ENCODE assay signal across 8 mouse cellular contexts in genomic region chr4:82504284-82505120, GRCm38 (mm10).
A peak's percentile ranks its signal among the peaks of the same experiment; 100 is the strongest.
DNase-seq lines count a peak whose midpoint lies in the region; ATAC-seq and TF ChIP-seq lines count a peak whose summit lies in the region.

No protein-coding gene starts in this region.

- DNase-seq in urinary bladder, postnatal 14 days (ENCODE audit: low spot score): peak; percentile 48
- no peak for DNase-seq in urinary bladder, postnatal 10 days (ENCODE audit: low spot score)
- peak; percentile 82 for DNase-seq in heart, embryonic 10.5 days (ENCODE audit: low spot score)
- DNase-seq in kidney, adult 9 months: peak; percentile 55
- peak; percentile 64 for DNase-seq in midbrain, embryonic 10.5 days (ENCODE audit: low spot score)
- no peak for DNase-seq in frontal cortex, postnatal 10 days (ENCODE audit: low spot score in 2 of 2)

- H3K36me3 ChIP-seq in heart, embryonic 10.5 days: no peaks in the 10 kb centered on the region
- H3K36me3 ChIP-seq in midbrain, embryonic 10.5 days: no peaks in the 10 kb centered on the region

- peak overlapping the region; percentile 91 for H3K27ac ChIP-seq in cortical plate, adult 2 months (ENCODE audit: insufficient read depth, low read length)
- peak overlapping the region; percentile 99 for H3K27ac ChIP-seq in heart, embryonic 10.5 days
- peak overlapping the region; percentile 99 for H3K27ac ChIP-seq in midbrain, embryonic 10.5 days (replicated peaks)

- H3K4me3 ChIP-seq in cortical plate, adult 2 months (ENCODE audit: insufficient read depth, low read length): peak overlapping the region; percentile 66
- H3K4me3 ChIP-seq in heart, embryonic 10.5 days: peak overlapping the region; percentile 93
- peak overlapping the region; percentile 84 for H3K4me3 ChIP-seq in midbrain, embryonic 10.5 days

- H3K9me3 ChIP-seq in heart, embryonic 10.5 days: no peaks in the 10 kb centered on the region
- H3K9me3 ChIP-seq in midbrain, embryonic 10.5 days (replicated peaks): no peaks in the 10 kb centered on the region

- under 1% methylated on average over 62 of the region's 62 CpGs for WGBS in heart, embryonic 10.5 days
- 0% methylated on average over 62 of the region's 62 CpGs for WGBS in midbrain, embryonic 10.5 days

- no peak for TF ChIP-seq CTCF in cortical plate, adult 2 months (IDR thresholded peaks at IDR 0.05; ENCODE audit: extremely low read depth, insufficient read depth, low read length)

- H3K27me3 ChIP-seq in heart, embryonic 10.5 days (ENCODE audit: insufficient read depth, poor library complexity, severe bottlenecking): no peaks in the 10 kb centered on the region
- peaks cover 64% of the 10 kb centered on the region for H3K27me3 ChIP-seq in midbrain, embryonic 10.5 days (ENCODE audit: low read depth, poor library complexity, severe bottlenecking)

- peaks cover 4% of the 10 kb centered on the region for H3K4me1 ChIP-seq in cortical plate, adult 2 months (ENCODE audit: control insufficient read depth, insufficient read depth, low read length)
- H3K4me1 ChIP-seq in heart, embryonic 10.5 days: peaks cover 39% of the 10 kb centered on the region
- peaks cover 69% of the 10 kb centered on the region for H3K4me1 ChIP-seq in midbrain, embryonic 10.5 days

- no peak for ATAC-seq in CD4-positive, CD25-positive, alpha-beta regulatory T cell, adult 4 months

- TF ChIP-seq POLR2A in cortical plate, adult 2 months (IDR thresholded peaks at IDR 0.05; ENCODE audit: extremely low read depth, insufficient read depth, low read length): no peak

Comparison
In these comparisons a context has a peak if more than half of its experiments do, and no peak if none do; other contexts are left out.
1. DNase-seq: peak in urinary bladder, postnatal 14 days (single experiment), heart, embryonic 10.5 days (single experiment), kidney, adult 9 months (single experiment) and midbrain, embryonic 10.5 days (single experiment); none in urinary bladder, postnatal 10 days (single experiment) and frontal cortex, postnatal 10 days (0 of 2).
2. Peak in every context shown above with its lines, with median percentiles within 50 percentile points of each other: H3K27ac ChIP-seq and H3K4me3 ChIP-seq.